Comparison of ENCODE assay signal across 21 mouse cellular contexts in the genomic region with DNA sequence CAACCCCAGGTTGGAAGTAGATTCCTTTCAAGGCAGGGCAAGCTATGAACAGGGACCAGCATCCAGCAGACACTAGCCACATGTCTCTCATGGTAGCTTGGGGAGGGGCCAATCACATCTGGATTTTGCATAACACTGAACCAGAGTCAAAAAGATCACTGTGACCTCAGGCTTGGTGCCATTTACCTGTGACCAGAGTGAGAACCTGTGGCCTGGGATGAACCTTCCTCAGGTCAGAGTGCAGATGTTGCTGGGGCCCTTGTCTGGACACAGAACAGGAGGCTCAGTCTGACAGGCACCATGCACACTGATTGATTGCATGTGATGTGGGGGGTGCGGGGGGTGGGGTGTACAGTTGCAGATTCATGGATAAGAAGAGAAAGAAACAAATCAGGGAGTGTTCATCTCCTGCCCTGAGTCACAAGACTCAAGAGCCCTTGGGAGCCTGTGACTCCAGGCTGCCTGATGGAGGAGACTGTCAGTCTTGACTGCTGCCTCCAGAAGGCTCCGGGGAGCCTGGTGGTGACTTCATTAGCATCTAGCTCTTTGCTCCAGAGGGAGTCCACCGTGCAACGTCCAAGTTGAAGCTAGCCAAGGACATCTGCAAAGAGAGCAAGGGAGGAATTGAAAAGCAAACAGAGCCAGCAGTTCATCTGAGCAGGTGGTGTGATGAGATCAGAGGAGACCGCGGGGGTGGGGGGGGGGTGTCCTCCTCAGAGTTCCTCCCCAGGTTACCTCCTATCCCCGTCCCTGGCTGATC. TPM values are rescaled to one million over a fixed set of nuclear protein-coding genes. Genes with fewer than 3 reads are reported as not detected.
DNase-seq lines count a peak whose midpoint lies in the region; ATAC-seq and TF ChIP-seq lines count a peak whose summit lies in the region.
"Had no signal": no experiment of that assay in that cellular context is flagged by ENCODE, and none has a peak within 500 bp of the region (broad histone marks: within the 10 kb centered on the region; RNA-seq: fewer than 3 reads in every experiment).

No protein-coding gene starts in this region.

- peaks cover 14% of the 10 kb centered on the region; the same call in 1 of the 2 replicates for H3K4me1 ChIP-seq in intestine, embryonic 16.5 days (ENCODE audit: control insufficient read depth, insufficient read depth, low read length)
- peaks cover 14% of the 10 kb centered on the region; the same call in 1 of the 2 replicates for H3K4me1 ChIP-seq in intestine, embryonic 15.5 days (replicated peaks)
- peaks cover 39% of the 10 kb centered on the region for H3K4me1 ChIP-seq in thymus, adult 2 months (replicated peaks; ENCODE audit: control insufficient read depth, insufficient read depth, low read length)

- no peak overlapping the region for H3K27ac ChIP-seq in intestine, embryonic 16.5 days (ENCODE audit: low read length)
- no peak overlapping the region for H3K27ac ChIP-seq in intestine, embryonic 15.5 days
- H3K27ac ChIP-seq in thymus, adult 2 months (ENCODE audit: control insufficient read depth, insufficient read depth, low read length) = peak overlapping the region; percentile 84
- H3K27ac ChIP-seq: embryonic facial prominence, embryonic 12.5 days; forebrain, embryonic 15.5 days; heart, embryonic 15.5 days; kidney, postnatal 0 days; limb, embryonic 12.5 days; liver, embryonic 15.5 days; midbrain, embryonic 12.5 days had no signal

- 14% methylated on average over 7 of the region's 7 CpGs for WGBS in intestine, embryonic 16.5 days
- WGBS in intestine, embryonic 15.5 days = 14% methylated on average over 7 of the region's 7 CpGs
- 28% methylated on average over 7 of the region's 7 CpGs for WGBS in thymus, adult 2 months

- no peak overlapping the region for H3K4me3 ChIP-seq in intestine, embryonic 16.5 days (ENCODE audit: low read length)
- H3K4me3 ChIP-seq in intestine, embryonic 15.5 days (replicated peaks) = no peak overlapping the region
- no peak overlapping the region for H3K4me3 ChIP-seq in thymus, adult 2 months (ENCODE audit: control insufficient read depth, insufficient read depth, low read length)
- H3K4me3 ChIP-seq: embryonic facial prominence, embryonic 12.5 days; forebrain, embryonic 15.5 days; heart, embryonic 15.5 days; limb, embryonic 12.5 days; liver, embryonic 15.5 days; midbrain, embryonic 12.5 days had no signal

- no peaks in the 10 kb centered on the region for H3K27me3 ChIP-seq in intestine, embryonic 16.5 days (replicated peaks; ENCODE audit: control insufficient read depth, insufficient read depth, low read length)
- no peaks in the 10 kb centered on the region for H3K27me3 ChIP-seq in intestine, embryonic 15.5 days (replicated peaks)
- no peaks in the 10 kb centered on the region for H3K27me3 ChIP-seq in thymus, adult 2 months (ENCODE audit: control insufficient read depth, insufficient read depth, low read length)
- H3K27me3 ChIP-seq: embryonic facial prominence, embryonic 12.5 days; forebrain, embryonic 15.5 days; heart, embryonic 15.5 days; limb, embryonic 12.5 days; liver, embryonic 15.5 days; midbrain, embryonic 12.5 days had no signal

- TF ChIP-seq CTCF in thymus, adult 2 months (IDR thresholded peaks at IDR 0.05; ENCODE audit: borderline replicate concordance, control insufficient read depth, extremely low read depth, insufficient read depth, low read length, poor library complexity) = no peak

- TF ChIP-seq POLR2A in thymus, adult 2 months (IDR thresholded peaks at IDR 0.05; ENCODE audit: control insufficient read depth, extremely low read depth, insufficient read depth, low read length, poor library complexity) = no peak

- H3K36me3 ChIP-seq in intestine, embryonic 16.5 days (ENCODE audit: control insufficient read depth, insufficient read depth, low read length) = no peaks in the 10 kb centered on the region
- no peaks in the 10 kb centered on the region for H3K36me3 ChIP-seq in intestine, embryonic 15.5 days
- H3K36me3 ChIP-seq in thymus, adult 2 months (ENCODE audit: control insufficient read depth, insufficient read depth, low read length) = no peaks in the 10 kb centered on the region
- H3K36me3 ChIP-seq: embryonic facial prominence, embryonic 12.5 days; forebrain, embryonic 15.5 days; heart, embryonic 15.5 days; limb, embryonic 12.5 days; liver, embryonic 15.5 days; midbrain, embryonic 12.5 days had no signal

- no peak for DNase-seq in thymus, adult 2 months
- no peak for DNase-seq in thymus, adult 18-20 months
- DNase-seq in gastrocnemius, adult 8-10 months (ENCODE audit: low spot score in 2 of 2) = peak; percentile 19 to 36
- peak; percentile 36 to 37 for DNase-seq in thymus, postnatal 36 days
- no peak for DNase-seq in layer of hippocampus, adult 9-11 months
- DNase-seq in adrenal gland, postnatal 14 days = no peak
- DNase-seq: adrenal gland, adult 8-10 months; cerebellum, adult 9-11 months; retina, postnatal 1 day had no signal

- H3K9ac ChIP-seq in intestine, embryonic 16.5 days (ENCODE audit: low read depth, low read length) = no peak overlapping the region
- H3K9ac ChIP-seq in intestine, embryonic 15.5 days = no peak overlapping the region
- H3K9ac ChIP-seq: embryonic facial prominence, embryonic 12.5 days; forebrain, embryonic 15.5 days; heart, embryonic 15.5 days; limb, embryonic 12.5 days; liver, embryonic 15.5 days; midbrain, embryonic 12.5 days had no signal

- H3K4me2 ChIP-seq in intestine, embryonic 16.5 days (ENCODE audit: low read depth, low read length) = no peak overlapping the region
- H3K4me2 ChIP-seq in intestine, embryonic 15.5 days (replicated peaks) = no peak overlapping the region
- H3K4me2 ChIP-seq: embryonic facial prominence, embryonic 12.5 days; forebrain, embryonic 15.5 days; heart, embryonic 15.5 days; limb, embryonic 12.5 days; liver, embryonic 15.5 days; midbrain, embryonic 12.5 days had no signal

- ATAC-seq in intestine, embryonic 16.5 days = peak; percentile 45
- ATAC-seq in intestine, embryonic 15.5 days = no peak
- ATAC-seq: forebrain, embryonic 15.5 days; lung, postnatal 0 days had no signal

- H3K9me3 ChIP-seq in intestine, embryonic 16.5 days (ENCODE audit: control insufficient read depth, low read length) = no peaks in the 10 kb centered on the region
- no peaks in the 10 kb centered on the region for H3K9me3 ChIP-seq in intestine, embryonic 15.5 days
- H3K9me3 ChIP-seq: embryonic facial prominence, embryonic 12.5 days; forebrain, embryonic 15.5 days; heart, embryonic 15.5 days; limb, embryonic 12.5 days; liver, embryonic 15.5 days; midbrain, embryonic 12.5 days had no signal

RNA-seq across cellular contexts. Expression of a gene that starts 3.5 kb away (rescaled TPM):
- 0.04 and 0.11 TPM in 2 replicates for polyA plus RNA-seq in intestine, embryonic 16.5 days (2015; fragmentation: Nextera tagmentation; extraction: Ambion mirVana)
- 0.35 TPM in 1 of 2 replicates, not detected in the other for polyA plus RNA-seq in intestine, embryonic 15.5 days (2015; fragmentation: Nextera tagmentation; extraction: Ambion mirVana)
- polyA plus RNA-seq in thymus, adult 2 months (2012; rRNA removed) = 101 and 126 TPM in 2 replicates
- total RNA-seq in gastrocnemius, adult 8-10 months (2022) = not detected
- not detected in 2 replicates for total RNA-seq in adrenal gland, postnatal 14 days (2021)
- total RNA-seq: adrenal gland, adult 8-10 months; heart, adult 8-10 months; MEL had no signal
- polyA plus RNA-seq: heart, embryonic 15.5 days; liver, embryonic 15.5 days; lung, postnatal 0 days had no signal

RNA-seq across cellular contexts. Expression of a gene that starts 25.9 kb away (rescaled TPM):
- 110 and 117 TPM in 2 replicates for polyA plus RNA-seq in intestine, embryonic 16.5 days (2015; fragmentation: Nextera tagmentation; extraction: Ambion mirVana)
- polyA plus RNA-seq in intestine, embryonic 15.5 days (2015; fragmentation: Nextera tagmentation; extraction: Ambion mirVana) = 123 and 131 TPM in 2 replicates
- 111 and 122 TPM in 2 replicates for polyA plus RNA-seq in thymus, adult 2 months (2012; rRNA removed)
- 10 to 100 TPM in 3 of 4 experiments, 1 to 10 TPM in 1; 8.5 to 11.1 (median 11.0) TPM for total RNA-seq in gastrocnemius, adult 8-10 months (2022)
- total RNA-seq in adrenal gland, postnatal 14 days (2021) = 55.3 and 65.0 TPM in 2 replicates

RNA-seq across cellular contexts. Expression of a gene that starts 33.9 kb away (rescaled TPM):
- polyA plus RNA-seq in intestine, embryonic 16.5 days (2015; fragmentation: Nextera tagmentation; extraction: Ambion mirVana) = 19.6 and 24.9 TPM in 2 replicates
- polyA plus RNA-seq in intestine, embryonic 15.5 days (2015; fragmentation: Nextera tagmentation; extraction: Ambion mirVana) = 17.4 and 22.4 TPM in 2 replicates
- polyA plus RNA-seq in thymus, adult 2 months (2012; rRNA removed) = 25.3 and 26.5 TPM in 2 replicates
- 1 to 10 TPM in 1 of 4 experiments, under 1 TPM in 3; 0.10 to 1.4 (median 0.25) TPM for total RNA-seq in gastrocnemius, adult 8-10 months (2022)
- 15.2 and 15.9 TPM in 2 replicates for total RNA-seq in adrenal gland, postnatal 14 days (2021)
- total RNA-seq: MEL had no signal

RNA-seq across cellular contexts. Expression of a gene that starts 46.3 kb away (rescaled TPM):
- polyA plus RNA-seq in intestine, embryonic 16.5 days (2015; fragmentation: Nextera tagmentation; extraction: Ambion mirVana) = 62.6 and 64.6 TPM in 2 replicates
- polyA plus RNA-seq in intestine, embryonic 15.5 days (2015; fragmentation: Nextera tagmentation; extraction: Ambion mirVana) = 46.6 and 49.2 TPM in 2 replicates
- 1,267 and 1,290 TPM in 2 replicates for polyA plus RNA-seq in thymus, adult 2 months (2012; rRNA removed)
- 100 to 1,000 TPM; 180 to 208 (median 192) TPM for total RNA-seq in gastrocnemius, adult 8-10 months (2022)
- 31.6 and 36.2 TPM in 2 replicates for total RNA-seq in adrenal gland, postnatal 14 days (2021)

Comparison
In these comparisons a context has a peak if more than half of its experiments do, and no peak if none do; other contexts are left out.
1. DNase-seq: peak in gastrocnemius, adult 8-10 months (2 of 2) and thymus, postnatal 36 days (2 of 2); none in thymus, adult 2 months (single experiment), thymus, adult 18-20 months (0 of 2), layer of hippocampus, adult 9-11 months (single experiment) and adrenal gland, postnatal 14 days (single experiment).
2. RNA of a gene that starts 3.5 kb away (polyA plus RNA-seq): 101 to 126 TPM in thymus, adult 2 months; 0.35 TPM in intestine, embryonic 15.5 days and 0.04 to 0.11 TPM in intestine, embryonic 16.5 days; every median in the first group is over 10 times any median in the second.